Mouse (Mus musculus): ENCODE measurements around the gene Ccl17.

DNA sequence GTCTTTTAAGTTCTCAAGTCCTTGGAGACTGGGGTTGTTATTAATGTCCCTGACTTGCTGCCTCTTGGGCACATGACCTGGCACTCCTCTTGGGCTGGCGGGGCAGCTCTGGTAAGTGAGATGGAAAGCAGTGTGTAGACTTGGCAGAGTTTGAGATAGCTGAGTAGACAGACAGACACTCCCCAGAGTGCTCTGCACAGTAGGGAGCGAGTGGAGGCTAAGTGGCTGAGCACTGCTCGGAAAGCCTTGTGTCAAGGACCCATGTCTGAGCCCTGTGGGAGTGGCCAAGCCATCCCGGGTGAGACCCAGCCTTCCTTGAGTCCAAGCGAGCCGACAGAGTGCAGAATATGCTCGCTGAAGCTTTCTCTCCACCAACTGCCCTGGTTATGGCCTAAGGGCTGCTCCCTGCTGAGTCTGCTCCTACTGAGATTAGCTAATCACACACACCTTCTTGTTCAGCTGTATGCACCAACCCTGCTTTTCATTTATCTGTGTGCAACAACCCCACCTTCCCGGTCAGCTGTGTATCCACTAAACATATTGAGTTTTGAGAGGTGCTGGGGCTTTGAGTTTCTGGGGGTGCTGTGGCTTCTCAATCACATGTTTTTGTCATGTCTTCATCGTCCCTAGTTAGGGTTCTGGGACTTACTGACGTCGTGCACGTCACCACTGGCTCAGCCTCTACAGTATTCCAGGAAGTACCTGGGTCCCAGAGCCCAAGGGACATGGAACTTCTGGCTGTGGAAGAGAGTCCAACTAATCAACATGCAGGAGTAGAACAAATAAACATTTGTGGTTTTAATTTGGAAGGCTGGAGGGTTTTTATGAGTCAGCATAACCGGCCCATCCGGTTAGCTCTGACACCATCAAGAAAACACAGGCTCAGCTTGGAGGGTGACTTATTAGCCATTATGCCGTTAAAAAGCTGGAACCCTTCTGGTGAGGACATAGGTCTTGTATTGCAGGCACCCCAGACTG, 22.4 kb upstream of the Ccl17 start:
- TF ChIP-seq POLR2A (IDR thresholded peaks at IDR 0.05; ENCODE audit: low read depth, low read length) (no peak), CTCF (conservative IDR thresholded peaks at IDR 0.05; ENCODE audit: insufficient read depth, insufficient read length, low read depth, low read length) (no peak)

Measured in kidney, adult 2 months (tissue).